In the genomic region with DNA sequence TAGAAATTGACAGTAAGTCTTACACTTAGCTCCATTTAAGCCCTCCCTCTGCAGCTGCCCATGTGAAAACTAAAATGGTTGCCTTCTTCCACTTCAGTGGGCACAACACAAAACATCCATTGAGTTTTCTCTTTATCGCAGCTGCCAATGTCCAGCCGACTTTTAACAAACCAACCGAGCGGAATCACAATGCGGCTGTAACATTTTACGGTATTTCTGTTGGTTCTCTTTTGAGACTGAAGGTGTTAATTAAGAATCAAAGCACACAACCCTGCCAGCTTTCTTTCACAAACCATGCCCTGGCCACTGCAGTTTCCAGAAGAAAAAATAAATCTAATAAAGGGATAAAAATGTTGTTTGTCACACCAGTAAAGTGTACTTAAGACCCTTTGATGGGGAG, we compare ENCODE assay signal across 17 mouse cellular contexts. TPM values are rescaled to one million over a fixed set of nuclear protein-coding genes. Genes with fewer than 3 reads are reported as not detected.
DNase-seq lines count a peak whose midpoint lies in the region; ATAC-seq lines count a peak whose summit lies in the region.
"Had no signal": no experiment of that assay in that cellular context is flagged by ENCODE, and none has a peak within 500 bp of the region (broad histone marks: within the 10 kb centered on the region; RNA-seq: fewer than 3 reads in every experiment).

No protein-coding gene starts in this region.

- 0 out of 2 replicates have a peak, but pooled peaks cover 4% of the 10 kb centered on the region for H3K27me3 ChIP-seq in hindbrain, embryonic 10.5 days (ENCODE audit: insufficient read depth, poor library complexity, severe bottlenecking)
- H3K27me3 ChIP-seq in midbrain, embryonic 13.5 days, result no peaks in the 10 kb centered on the region; the same call in 1 of the 2 replicates
- H3K27me3 ChIP-seq: embryonic facial prominence, embryonic 15.5 days; liver, embryonic 12.5 days had no signal

- WGBS in hindbrain, embryonic 10.5 days, result 23% methylated on average over 6 of the region's 6 CpGs
- WGBS in midbrain, embryonic 13.5 days, result 5% methylated on average over 6 of the region's 6 CpGs

- peak; percentile 37 to 45 for DNase-seq in cerebellum, postnatal 10 days
- DNase-seq in cerebellum, postnatal 14 days, result no peak
- peak; percentile 61 for DNase-seq in hindbrain, embryonic 10.5 days (ENCODE audit: low spot score)
- peak; percentile 95 for DNase-seq in retina, postnatal 1 day
- no peak for DNase-seq in gastrocnemius, postnatal 4 days (ENCODE audit: low spot score in 2 of 2)
- no peak for DNase-seq in layer of hippocampus, adult 9-10 months (ENCODE audit: low spot score)
- DNase-seq in cerebellum, postnatal 36 days, result no peak
- DNase-seq: adrenal gland, postnatal 36 days; cerebellum, adult 11-12 months; kidney, postnatal 4 days; lung, postnatal 4 days had no signal

- no peak overlapping the region for H3K4me3 ChIP-seq in hindbrain, embryonic 10.5 days
- no peak overlapping the region; the same call in 1 of the 2 replicates for H3K4me3 ChIP-seq in midbrain, embryonic 13.5 days (replicated peaks)
- H3K4me3 ChIP-seq: embryonic facial prominence, embryonic 15.5 days; liver, embryonic 12.5 days had no signal

- peaks cover 29% of the 10 kb centered on the region for H3K4me1 ChIP-seq in hindbrain, embryonic 10.5 days (replicated peaks)
- H3K4me1 ChIP-seq in midbrain, embryonic 13.5 days (replicated peaks), result peaks cover 24% of the 10 kb centered on the region
- H3K4me1 ChIP-seq: embryonic facial prominence, embryonic 15.5 days; liver, embryonic 12.5 days had no signal

- no peak overlapping the region for H3K9ac ChIP-seq in midbrain, embryonic 13.5 days (replicated peaks)
- H3K9ac ChIP-seq: embryonic facial prominence, embryonic 15.5 days; liver, embryonic 12.5 days had no signal

- no peaks in the 10 kb centered on the region for H3K36me3 ChIP-seq in hindbrain, embryonic 10.5 days
- H3K36me3 ChIP-seq in midbrain, embryonic 13.5 days, result no peaks in the 10 kb centered on the region
- H3K36me3 ChIP-seq: embryonic facial prominence, embryonic 15.5 days; liver, embryonic 12.5 days had no signal

- peaks cover 10% of the 10 kb centered on the region for H3K9me3 ChIP-seq in hindbrain, embryonic 10.5 days
- H3K9me3 ChIP-seq in midbrain, embryonic 13.5 days, result 0 out of 2 replicates have a peak, but pooled peaks cover 3% of the 10 kb centered on the region
- H3K9me3 ChIP-seq: embryonic facial prominence, embryonic 15.5 days; liver, embryonic 12.5 days had no signal

- ATAC-seq in midbrain, embryonic 13.5 days, result peak; percentile 44; the same call in 1 of the 2 replicates
- ATAC-seq: liver, embryonic 12.5 days had no signal

- H3K27ac ChIP-seq in hindbrain, embryonic 10.5 days, result peak overlapping the region; percentile 85
- H3K27ac ChIP-seq in midbrain, embryonic 13.5 days, result no peak overlapping the region
- H3K27ac ChIP-seq: embryonic facial prominence, embryonic 15.5 days; liver, embryonic 12.5 days; stomach, postnatal 0 days had no signal

- H3K4me2 ChIP-seq in midbrain, embryonic 13.5 days (replicated peaks), result peak overlapping the region; percentile 2; the same call in 1 of the 2 replicates
- H3K4me2 ChIP-seq: embryonic facial prominence, embryonic 15.5 days; heart, embryonic 11.5 days; liver, embryonic 12.5 days had no signal

RNA-seq across cellular contexts. Expression of gene A930009A15Rik, which starts 1.5 kb away (rescaled TPM):
- polyA plus RNA-seq in hindbrain, embryonic 10.5 days (2016; fragmentation: Nextera tagmentation; extraction: Ambion mirVana), result 0.27 and 0.56 TPM in 2 replicates
- polyA plus RNA-seq in midbrain, embryonic 13.5 days (2015; fragmentation: Nextera tagmentation; extraction: Ambion mirVana), result 0.61 and 0.69 TPM in 2 replicates
- total RNA-seq in gastrocnemius, postnatal 4 days (2021), result not detected
- total RNA-seq: adrenal gland, postnatal 36 days had no signal
- polyA plus RNA-seq: embryonic facial prominence, embryonic 15.5 days; heart, embryonic 11.5 days; liver, embryonic 12.5 days; small intestine, adult 2 months; stomach, postnatal 0 days had no signal

RNA-seq across cellular contexts. Expression of gene Lgr5, which starts 16.3 kb away (rescaled TPM):
- polyA plus RNA-seq in hindbrain, embryonic 10.5 days (2016; fragmentation: Nextera tagmentation; extraction: Ambion mirVana), result 4.0 and 4.8 TPM in 2 replicates
- 2.2 and 2.9 TPM in 2 replicates for polyA plus RNA-seq in midbrain, embryonic 13.5 days (2015; fragmentation: Nextera tagmentation; extraction: Ambion mirVana)
- total RNA-seq in gastrocnemius, postnatal 4 days (2021), result 1 to 10 TPM; 1.8 to 2.7 TPM

Comparison
In these comparisons a context has a peak if more than half of its experiments do, and no peak if none do; other contexts are left out.
1. DNase-seq: peak in cerebellum, postnatal 10 days (2 of 2), hindbrain, embryonic 10.5 days (single experiment) and retina, postnatal 1 day (single experiment); none in cerebellum, postnatal 14 days (0 of 2), gastrocnemius, postnatal 4 days (0 of 2), layer of hippocampus, adult 9-10 months (single experiment) and cerebellum, postnatal 36 days (0 of 2).